Mouse (Mus musculus): ENCODE results near the gene Serpini2. TPM values are rescaled to one million over a fixed set of nuclear protein-coding genes. Genes with fewer than 3 reads are reported as not detected.
"Not testable (repeated sequence)": the region's sequence is repeated elsewhere in the genome, so short reads cannot be mapped to it uniquely, and the experiment has no call there.

Serpini2 gene
- not detected for total RNA-seq (2021)
- long read RNA-seq, experiment 1: 0 reads
- long read RNA-seq, experiment 2, partial matches to known transcripts: 0 of 1 reads
- long read RNA-seq, experiment 2, other reads (novel, unspliced or antisense): 0 of 1 reads

GRCm38 (mm10) chr3:75269978-75270377 lies at the start of gene Serpini2:
Gene Serpini2, minus strand, starts transcription at chr3:75270078.
- no peak for DNase-seq

GRCm38 (mm10) chr3:75308861-75309260 lies 39.0 kb upstream of the Serpini2 start:
- DNase-seq: no peak

GRCm38 (mm10) chr3:75308228-75308627 lies 38.4 kb upstream of the Serpini2 start:
- DNase-seq: no peak

GRCm38 (mm10) chr3:75305584-75305983 lies 35.7 kb upstream of the Serpini2 start:
- no peak for DNase-seq

GRCm38 (mm10) chr3:75304621-75305020 lies 34.7 kb upstream of the Serpini2 start:
- DNase-seq: no peak

GRCm38 (mm10) chr3:75301072-75301471 lies 31.2 kb upstream of the Serpini2 start:
- no peak for DNase-seq

- DNase-seq: not testable (repeated sequence)
These were observed 29.6 kb upstream of the Serpini2 start for GRCm38 (mm10) chr3:75299464-75299863.

- DNase-seq: no peak
These were observed 27.9 kb upstream of the Serpini2 start for GRCm38 (mm10) chr3:75297758-75298111.

GRCm38 (mm10) chr3:75297026-75297757 lies 27.3 kb upstream of the Serpini2 start:
- DNase-seq: no peak

GRCm38 (mm10) chr3:75293243-75293642 lies 23.4 kb upstream of the Serpini2 start:
- no peak for DNase-seq

GRCm38 (mm10) chr3:75277455-75277854 lies 7.6 kb upstream of the Serpini2 start:
- no peak for DNase-seq

GRCm38 (mm10) chr3:75276522-75276921 lies 6.6 kb upstream of the Serpini2 start:
- DNase-seq: no peak

- DNase-seq: no peak
These were observed 5.2 kb upstream of the Serpini2 start for GRCm38 (mm10) chr3:75275127-75275526.

- no peak for DNase-seq
These were observed 10.5 kb downstream of the Serpini2 start for GRCm38 (mm10) chr3:75259356-75259755.

- no peak for DNase-seq
These were observed 50.2 kb downstream of the Serpini2 start for GRCm38 (mm10) chr3:75219694-75220093.

GRCm38 (mm10) chr3:75219211-75219610 lies 50.7 kb downstream of the Serpini2 start:
- DNase-seq: peak; percentile 15 to 29

GRCm38 (mm10) chr3:75202808-75203503 lies 66.9 kb downstream of the Serpini2 start:
- peak; percentile 52 to 71 for DNase-seq

Other genes starting within 250 kb of the Serpini2 start
- gene Zbbx, start 105.0 kb downstream of the Serpini2 start, total RNA-seq (2021): not detected
- not detected for gene Wdr49, start 212.1 kb upstream of the Serpini2 start, total RNA-seq (2021)